Mouse (Mus musculus) stomach, embryonic 15.5 days (tissue): ENCODE results near the gene Gm30191. TPM values are rescaled to one million over a fixed set of nuclear protein-coding genes. Genes with fewer than 3 reads are reported as not detected.
"Not testable (repeated sequence)": the region's sequence is repeated elsewhere in the genome, so short reads cannot be mapped to it uniquely, and the experiment has no call there.

Experiments used
- ATAC-seq: fragments of 200-750 bp; cut with Nextera tagmentation; 2 replicates; pipeline ENCODE4 v1.8.0; 2017; ENCODE audit warnings: low read depth, moderate number of reproducible peaks, moderate TSS enrichment; ENCODE audit not compliant: insufficient read depth, low FRiP score
- H3K27ac ChIP-seq: fragments of 300-500 bp; sonication (generic); 2 replicates; pipeline ENCODE4 v1.5.1; 2015; ENCODE audit warnings: mild to moderate bottlenecking, inconsistent platforms
- H3K27me3 ChIP-seq: fragments of 300-500 bp; sonication (generic); replicated peaks from 2 replicates; pipeline ENCODE4 v1.6.1; 2015; ENCODE audit warnings: inconsistent platforms
- H3K36me3 ChIP-seq: fragments of 300-500 bp; sonication (generic); 2 replicates; pipeline ENCODE4 v1.6.1; 2015; ENCODE audit warnings: inconsistent platforms
- H3K4me1 ChIP-seq: fragments of 300-500 bp; sonication (generic); 2 replicates; pipeline ENCODE4 v1.6.1; 2015; ENCODE audit warnings: inconsistent platforms
- H3K4me2 ChIP-seq: fragments of 300-500 bp; sonication (generic); 2 replicates; pipeline ENCODE4 v1.6.1; 2015; ENCODE audit warnings: mild to moderate bottlenecking, inconsistent platforms
- H3K4me3 ChIP-seq: fragments of 300-500 bp; sonication (generic); replicated peaks from 2 replicates; pipeline ENCODE4 v1.5.1; 2015; ENCODE audit warnings: inconsistent platforms
- H3K9ac ChIP-seq: fragments of 300-500 bp; sonication (generic); 2 replicates; pipeline ENCODE4 v1.6.1; 2015; ENCODE audit warnings: inconsistent platforms
- H3K9me3 ChIP-seq: fragments of 300-500 bp; sonication (generic); 2 replicates; pipeline ENCODE4 v1.6.1; 2016; ENCODE audit warnings: inconsistent platforms
- WGBS: fragments of 180-500 bp; shearing (Covaris S2); methylation state at CpG from one replicate; pipeline ENCODE4 v1.1.7; 2015; 5-methylcytosine and 5-hydroxymethylcytosine counted together
- polyA plus RNA-seq: library from polyadenylated mRNA; unstranded; fragments of >200 nt; fragmentation: Nextera tagmentation; extraction: Ambion mirVana; gene quantifications from 2 replicates; pipeline ENCODE4 v1.2.1, GENCODE M21; 2015

Gene Gm30191
- polyA plus RNA-seq, 1 experiment from 2014 or later, result not detected

DNA sequence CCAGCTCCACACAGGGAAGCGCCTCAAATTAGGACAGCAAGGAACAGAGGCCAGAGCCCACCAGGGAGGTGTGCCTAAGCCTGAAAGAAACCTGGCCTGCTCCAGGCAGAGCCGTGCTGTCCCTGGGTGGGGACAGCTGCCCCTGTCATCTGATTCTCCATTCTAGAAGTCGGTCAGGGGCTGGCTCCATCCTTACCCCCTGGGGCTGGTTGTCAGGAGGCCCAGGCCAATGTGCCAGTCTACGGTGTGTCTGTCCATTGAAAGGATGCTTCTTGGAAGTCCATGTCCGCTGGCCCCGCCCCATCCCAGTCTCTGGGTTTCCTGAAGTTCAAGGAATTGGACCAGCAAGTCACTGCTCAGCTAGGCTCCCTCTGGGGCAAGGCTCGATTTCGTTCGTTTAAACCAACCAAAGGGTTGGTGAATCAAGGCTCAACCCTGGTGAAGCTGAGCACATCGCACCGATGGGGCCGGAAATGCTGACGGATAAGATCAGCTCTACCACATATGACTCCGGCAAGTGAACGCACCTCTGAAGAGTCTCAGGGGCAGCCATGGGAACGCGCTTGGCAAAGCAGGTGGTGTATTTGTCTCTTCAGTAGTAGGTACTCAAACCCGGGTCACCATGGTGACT is 46.4 kb downstream of the Gm30191 start:
- WGBS, result 65% methylated on average over 18 of the region's 18 CpGs
- H3K4me3 ChIP-seq, result no peak overlapping the region
- peaks cover 12% of the 10 kb centered on the region for H3K4me1 ChIP-seq
- no peak for ATAC-seq
- no peak overlapping the region for H3K4me2 ChIP-seq
- no peaks in the 10 kb centered on the region for H3K9me3 ChIP-seq
- H3K36me3 ChIP-seq, result no peaks in the 10 kb centered on the region
- no peak overlapping the region for H3K27ac ChIP-seq
- H3K9ac ChIP-seq, result no peak overlapping the region
- 0 out of 2 replicates have a peak, but pooled peaks cover 4% of the 10 kb centered on the region for H3K27me3 ChIP-seq

DNA sequence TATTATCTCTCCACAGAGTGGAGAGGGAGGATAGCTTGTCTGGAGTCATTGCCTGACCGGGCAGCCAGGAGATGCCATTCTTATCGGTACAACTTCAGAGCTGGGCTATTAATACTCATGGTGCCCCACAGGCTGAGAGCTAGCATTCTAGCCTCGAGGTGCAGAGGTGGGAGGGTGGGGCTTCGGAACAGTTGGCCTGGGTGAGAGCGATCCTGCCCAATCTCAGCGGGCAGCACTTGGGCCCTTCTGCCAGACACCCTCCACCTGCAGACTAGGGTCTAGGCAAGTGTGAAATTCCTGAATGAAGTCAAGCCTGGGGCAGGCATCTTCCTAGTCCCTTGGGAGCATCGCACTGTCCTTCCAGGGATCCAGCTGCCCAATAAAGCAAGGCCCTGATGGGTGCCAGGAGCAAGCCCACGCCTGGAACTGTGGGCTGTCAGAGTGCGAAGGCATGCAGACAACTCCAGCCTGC is 47.0 kb downstream of the Gm30191 start:
- H3K27ac ChIP-seq, result no peak overlapping the region
- 0 out of 2 replicates have a peak, but pooled peaks cover 4% of the 10 kb centered on the region for H3K27me3 ChIP-seq
- H3K9ac ChIP-seq, result no peak overlapping the region
- no peak overlapping the region for H3K4me2 ChIP-seq
- whole genome bisulfite sequencing, result 48% methylated on average over 9 of the region's 9 CpGs
- 0 out of 2 replicates have a peak, but pooled peaks cover 7% of the 10 kb centered on the region for H3K4me1 ChIP-seq
- no peaks in the 10 kb centered on the region for H3K36me3 ChIP-seq
- no peaks in the 10 kb centered on the region for H3K9me3 ChIP-seq
- no peak for ATAC-seq
- H3K4me3 ChIP-seq, result no peak overlapping the region

GRCm38 (mm10) chr4:134296096-134296495 is 49.4 kb downstream of the Gm30191 start:
- not testable (repeated sequence) for H3K27ac ChIP-seq, H3K36me3 ChIP-seq, H3K4me3 ChIP-seq, H3K27me3 ChIP-seq, ATAC-seq, H3K4me2 ChIP-seq, H3K4me1 ChIP-seq, H3K9ac ChIP-seq, H3K9me3 ChIP-seq
- 83% methylated on average over 4 of the region's 4 CpGs for WGBS

- Histone ChIP-seq H3K27me3 (0 out of 2 replicates have a peak, but pooled peaks cover 4% of the 10 kb centered on the region), H3K9me3 (no peaks in the 10 kb centered on the region), H3K27ac (no peak overlapping the region), H3K4me2 (no peak overlapping the region), H3K36me3 (no peaks in the 10 kb centered on the region), H3K9ac (no peak overlapping the region), H3K4me3 (no peak overlapping the region), H3K4me1 (0 out of 2 replicates have a peak, but pooled peaks cover 3% of the 10 kb centered on the region)
- ATAC-seq, result no peak
- 92% methylated on average over 4 of the region's 4 CpGs for WGBS
Observed at GRCm38 (mm10) chr4:134296523-134296922, 49.8 kb downstream of the Gm30191 start.

GRCm38 (mm10) chr4:134297369-134297768 is 50.6 kb downstream of the Gm30191 start:
- Histone ChIP-seq H3K27ac (no peak overlapping the region), H3K9ac (no peak overlapping the region), H3K4me2 (no peak overlapping the region), H3K27me3 (0 out of 2 replicates have a peak, but pooled peaks cover 4% of the 10 kb centered on the region), H3K4me1 (no peaks in the 10 kb centered on the region), H3K36me3 (no peaks in the 10 kb centered on the region), H3K4me3 (no peak overlapping the region), H3K9me3 (no peaks in the 10 kb centered on the region)
- ATAC-seq, result no peak
- WGBS, result 90% methylated on average over 8 of the region's 8 CpGs

GRCm38 (mm10) chr4:134298626-134299497 is 52.1 kb downstream of the Gm30191 start:
- ATAC-seq, result no peak
- no peaks in the 10 kb centered on the region for H3K36me3 ChIP-seq
- 0 out of 2 replicates have a peak, but pooled peaks cover 1% of the 10 kb centered on the region for H3K27me3 ChIP-seq
- no peaks in the 10 kb centered on the region for H3K9me3 ChIP-seq
- H3K4me3 ChIP-seq, result no peak overlapping the region
- H3K27ac ChIP-seq, result no peak overlapping the region
- WGBS, result 73% methylated on average over 19 of the region's 19 CpGs
- no peaks in the 10 kb centered on the region for H3K4me1 ChIP-seq
- no peak overlapping the region for H3K4me2 ChIP-seq
- H3K9ac ChIP-seq, result no peak overlapping the region

DNA sequence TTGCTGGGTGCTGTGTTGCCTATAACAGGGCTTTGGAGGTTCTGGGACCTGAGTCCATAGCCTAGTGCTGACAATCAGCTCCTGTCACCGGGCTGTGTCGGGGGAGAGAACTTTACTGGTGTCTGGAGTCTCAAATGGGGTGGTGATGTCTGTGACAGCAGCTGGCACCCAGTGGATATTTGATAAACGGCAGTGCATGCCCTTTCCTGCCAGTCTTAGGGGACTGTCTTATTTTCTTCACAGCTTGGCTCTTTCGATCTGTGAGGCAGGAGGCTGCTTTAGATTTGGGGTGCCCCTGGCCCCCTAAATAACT is 52.7 kb downstream of the Gm30191 start:
- Histone ChIP-seq H3K27ac (no peak overlapping the region), H3K9me3 (no peaks in the 10 kb centered on the region), H3K27me3 (no peaks in the 10 kb centered on the region), H3K36me3 (no peaks in the 10 kb centered on the region), H3K4me3 (no peak overlapping the region), H3K9ac (no peak overlapping the region), H3K4me1 (no peaks in the 10 kb centered on the region), H3K4me2 (no peak overlapping the region)
- ATAC-seq, result no peak
- 60% methylated on average over 4 of the region's 4 CpGs for WGBS

Other genes starting within 250 kb of the Gm30191 start
- gene Dhdds, start 246.0 kb upstream of the Gm30191 start, polyA plus RNA-seq, result 39.9 and 41.5 TPM in 2 replicates
- gene Lin28a, start 228.1 kb upstream of the Gm30191 start, polyA plus RNA-seq, result 0.12 and 0.17 TPM in 2 replicates
- not detected in 2 replicates for gene Zfp683, start 193.1 kb upstream of the Gm30191 start, polyA plus RNA-seq
- 11.1 and 11.9 TPM in 2 replicates for gene Crybg2, start 186.1 kb upstream of the Gm30191 start, polyA plus RNA-seq
- 34.8 and 39.7 TPM in 2 replicates for gene Cd52, start 151.9 kb upstream of the Gm30191 start, polyA plus RNA-seq
- gene Ubxn11, start 144.4 kb upstream of the Gm30191 start, polyA plus RNA-seq, result 4.3 and 5.7 TPM in 2 replicates
- gene Sh3bgrl3, start 118.1 kb upstream of the Gm30191 start, polyA plus RNA-seq, result 363 and 395 TPM in 2 replicates
- 83.0 and 84.0 TPM in 2 replicates for gene Cep85, start 59.8 kb upstream of the Gm30191 start, polyA plus RNA-seq
- not detected in 2 replicates for gene Gm7534, start 43.9 kb upstream of the Gm30191 start, polyA plus RNA-seq
- 0.26 and 0.31 TPM in 2 replicates for gene Catsper4, start 19.6 kb upstream of the Gm30191 start, polyA plus RNA-seq
- 7.7 and 10.0 TPM in 2 replicates for gene Cnksr1, start 8.5 kb upstream of the Gm30191 start, polyA plus RNA-seq
- gene E130218I03Rik, start 3.3 kb upstream of the Gm30191 start, polyA plus RNA-seq, result 0.28 and 0.37 TPM in 2 replicates
- 15.1 and 15.9 TPM in 2 replicates for gene Zfp593, start 1.3 kb upstream of the Gm30191 start, polyA plus RNA-seq
- 4.2 and 5.2 TPM in 2 replicates for gene Grrp1, start 7.2 kb downstream of the Gm30191 start, polyA plus RNA-seq
- 18.9 and 20.0 TPM in 2 replicates for gene Pdik1l, start 41.0 kb downstream of the Gm30191 start, polyA plus RNA-seq
- gene Trim63, start 68.2 kb downstream of the Gm30191 start, polyA plus RNA-seq, result 0.41 and 0.52 TPM in 2 replicates
- gene Slc30a2, start 96.2 kb downstream of the Gm30191 start, polyA plus RNA-seq, result 0.75 and 0.86 TPM in 2 replicates
- gene Extl1, start 136.9 kb downstream of the Gm30191 start, polyA plus RNA-seq, result 1.0 and 1.1 TPM in 2 replicates
- gene Pafah2, start 149.4 kb downstream of the Gm30191 start, polyA plus RNA-seq, result 17.8 and 20.9 TPM in 2 replicates
- gene Stmn1, start 221.4 kb downstream of the Gm30191 start, polyA plus RNA-seq, result 1,192 and 1,334 TPM in 2 replicates
- 6.4 and 6.7 TPM in 2 replicates for gene Paqr7, start 249.8 kb downstream of the Gm30191 start, polyA plus RNA-seq